Mouse (Mus musculus): ENCODE data around the gene Galm. TPM values are rescaled to one million over a fixed set of nuclear protein-coding genes. Genes with fewer than 3 reads are reported as not detected.

Gene Galm
- total and polyA plus RNA-seq, 3 experiments = 0.15 TPM; not detected in 2

GRCm38 (mm10) chr17:80224326-80225116 is 97.2 kb downstream of the Galm start, which contains the start of gene Gemin6:
Gene Gemin6 (plus strand): TSS chr17:80224441.
- H3K4me3 ChIP-seq (ENCODE audit: control insufficient read depth in 1 of 2, insufficient read depth in 1 of 2, low read depth in 2 of 2, low read length in 2 of 2) = peak within 1 kb of the TSS; percentile 78 to 80
- peaks cover 9 to 20% of the 10 kb centered on the region in 2 experiments for H3K4me1 ChIP-seq (ENCODE audit: control insufficient read depth in 1 of 2, insufficient read depth in 2 of 2, low read length in 2 of 2)
- peaks cover 0 to 24% of the 10 kb centered on the region in 2 experiments; a peak in 2 of 4 replicates for H3K36me3 ChIP-seq (ENCODE audit: control insufficient read depth in 1 of 2, insufficient read depth in 2 of 2, low read length in 2 of 2)
- no peaks in the 10 kb centered on the region for H3K9me3 ChIP-seq (replicated peaks; ENCODE audit: insufficient read depth, low read length)
- H3K27ac ChIP-seq (ENCODE audit: control insufficient read depth, low read depth, low read length) = peak within 1 kb of the TSS; percentile 97
- H3K27me3 ChIP-seq (ENCODE audit: control insufficient read depth in 1 of 2, insufficient read depth in 2 of 2, low read length in 2 of 2) = no peaks in the 10 kb centered on the region
- peak within 1 kb of the TSS; percentile 89 for H3K9ac ChIP-seq (ENCODE audit: control insufficient read depth, low read depth, low read length, poor library complexity, severe bottlenecking)
- peak; percentile 96 for DNase-seq (ENCODE audit: low read depth, low spot score)
- TF ChIP-seq ZC3H11A (IDR thresholded peaks at IDR 0.05; ENCODE audit: low read depth, low read length) (no peak), ZNF384 (IDR thresholded peaks at IDR 0.05; ENCODE audit: low read depth, low read length) (peak; percentile 45; the same call in 1 of the 2 replicates), ZMIZ1 (IDR thresholded peaks at IDR 0.05; ENCODE audit: low read depth, low read length) (peak; percentile 70; the same call in 1 of the 2 replicates), UBTF (IDR thresholded peaks at IDR 0.05; ENCODE audit: borderline replicate concordance, insufficient read depth, low read depth, low read length) (no peak), MAX (IDR thresholded peaks at IDR 0.05; ENCODE audit: low read length) (peak; percentile 22), CTCF (IDR thresholded peaks at IDR 0.05 in 2 of 3, conservative IDR thresholded peaks at IDR 0.05 in 1 of 3; ENCODE audit: control insufficient read depth in 1 of 3, insufficient read depth in 1 of 3, low read depth in 2 of 3, low read length in 3 of 3, poor library complexity in 1 of 3, severe bottlenecking in 1 of 3) (no peak), KAT2A (conservative IDR thresholded peaks at IDR 0.05; ENCODE audit: low read depth, low read length) (peak; percentile 91), NRF1 (IDR thresholded peaks at IDR 0.05; ENCODE audit: insufficient read depth, low read depth, low read length, poor library complexity, severe bottlenecking) (0 out of 2 replicates have a peak, but pooled peaks have one; percentile 5), RCOR1 (IDR thresholded peaks at IDR 0.05; ENCODE audit: low read depth, low read length) (peak; percentile 76), HCFC1 (IDR thresholded peaks at IDR 0.05; ENCODE audit: low read depth, low read length) (peak; percentile 98), SIN3A (IDR thresholded peaks at IDR 0.05; ENCODE audit: low read length) (peak; percentile 90), NELFE (IDR thresholded peaks at IDR 0.05; ENCODE audit: low read depth, low read length) (peak; percentile 96), BHLHE40 (IDR thresholded peaks at IDR 0.05; ENCODE audit: borderline replicate concordance, low read depth, low read length) (no peak), MYC (IDR thresholded peaks at IDR 0.05; ENCODE audit: low read depth, low read length) (peak; percentile 91), CHD1 (IDR thresholded peaks at IDR 0.05; ENCODE audit: low read depth, low read length) (no peak), POLR2A (IDR thresholded peaks at IDR 0.05; ENCODE audit: control insufficient read depth in 1 of 2, insufficient read depth in 1 of 2, low read depth in 1 of 2, low read length in 2 of 2, poor library complexity in 1 of 2) (peak; percentile 92 to 99), EP300 (IDR thresholded peaks at IDR 0.05; ENCODE audit: low read depth in 1 of 2, low read length in 2 of 2) (peak; percentile 11 to 14; a peak in 1 of 4 replicates), GATA1 (IDR thresholded peaks at IDR 0.05; ENCODE audit: low read depth, low read length) (0 out of 2 replicates have a peak, but pooled peaks have one; percentile 25), JUND (IDR thresholded peaks at IDR 0.05; ENCODE audit: low read depth, low read length) (no peak), MXI1 (IDR thresholded peaks at IDR 0.05; ENCODE audit: low read depth, low read length) (peak; percentile 89), E2F4 (IDR thresholded peaks at IDR 0.05; ENCODE audit: borderline replicate concordance, low read depth, low read length) (no peak), MYB (IDR thresholded peaks at IDR 0.05; ENCODE audit: low read depth, low read length) (no peak), POLR2AphosphoS2 (IDR thresholded peaks at IDR 0.05; ENCODE audit: low read length) (peak; percentile 90), TBP (IDR thresholded peaks at IDR 0.05; ENCODE audit: low read depth, low read length) (peak; percentile 80)
- H3K79me2 ChIP-seq (ENCODE audit: control insufficient read depth, insufficient read depth, low read length, poor library complexity) = no peaks in the 10 kb centered on the region

Data from MEL (cell line).